Mouse (Mus musculus) heart, postnatal 0 days (tissue): ENCODE measurements at regions not wholly inside any gene's neighbourhood (a gene's known extent, or its start where the extent isn't known, plus 50 kb on each side); places are given as distances from the start of the nearest gene placed in this dataset.

Experiments used
- ATAC-seq: fragments of 200-750 bp; cut with Nextera tagmentation; 2 replicates; pipeline ENCODE4 v1.8.0; 2017; ENCODE audit warnings: low read depth, moderate number of reproducible peaks, moderate library complexity; ENCODE audit not compliant: insufficient read depth
- DNase-seq: peaks from one replicate; pipeline ENCODE4 v3.0.0-alpha.2; 2016; ENCODE audit warnings: low spot score
- H3K27ac ChIP-seq: fragments of 300-500 bp; sonication (generic); 2 replicates; pipeline ENCODE4 v1.5.1; 2014; ENCODE audit warnings: low read depth, mild to moderate bottlenecking
- H3K27me3 ChIP-seq: fragments of 300-500 bp; sonication (generic); 2 replicates; pipeline ENCODE4 v1.6.1; 2014; ENCODE audit warnings: low read length, mixed read lengths; ENCODE audit not compliant: control insufficient read depth, insufficient read depth
- H3K36me3 ChIP-seq: fragments of 300-500 bp; sonication (generic); replicated peaks from 2 replicates; pipeline ENCODE4 v1.6.1; 2014; ENCODE audit warnings: low read length, mixed read lengths; ENCODE audit not compliant: control insufficient read depth, insufficient read depth
- H3K4me1 ChIP-seq: fragments of 300-500 bp; sonication (generic); 2 replicates; pipeline ENCODE4 v1.6.1; 2014; ENCODE audit warnings: antibody characterized with exemption; ENCODE audit not compliant: control insufficient read depth, insufficient read depth
- H3K4me2 ChIP-seq: fragments of 300-500 bp; sonication (generic); 2 replicates; pipeline ENCODE4 v1.6.1; 2014; ENCODE audit warnings: low read depth, mild to moderate bottlenecking, low read length, moderate library complexity
- H3K4me3 ChIP-seq: fragments of 300-500 bp; sonication (generic); 2 replicates; pipeline ENCODE4 v1.5.1; 2014; ENCODE audit warnings: low read depth, low read length
- H3K9ac ChIP-seq: fragments of 300-500 bp; sonication (generic); replicated peaks from 2 replicates; pipeline ENCODE4 v1.6.1; 2014; ENCODE audit warnings: low read depth, low read length, mixed read lengths
- H3K9me3 ChIP-seq: fragments of 300-500 bp; sonication (generic); replicated peaks from 2 replicates; pipeline ENCODE4 v1.6.1; 2016; ENCODE audit warnings: low read length; ENCODE audit not compliant: control insufficient read depth
- CTCF ChIP-seq: IDR thresholded peaks from 2 replicates; pipeline ENCODE4 v1.5.1; 2016; ENCODE audit warnings: antibody characterized with exemption, control low read depth, low read depth
- EP300 ChIP-seq: IDR thresholded peaks from 2 replicates; pipeline ENCODE4 v1.6.1; 2016; ENCODE audit warnings: antibody characterized with exemption, low read depth
- WGBS: fragments of 180-500 bp; shearing (Covaris S2); extraction: QIAGEN DNeasy Blood & Tissue Kit; methylation state at CpG from one replicate; pipeline ENCODE4 v1.1.7; 2014; 5-methylcytosine and 5-hydroxymethylcytosine counted together

DNA sequence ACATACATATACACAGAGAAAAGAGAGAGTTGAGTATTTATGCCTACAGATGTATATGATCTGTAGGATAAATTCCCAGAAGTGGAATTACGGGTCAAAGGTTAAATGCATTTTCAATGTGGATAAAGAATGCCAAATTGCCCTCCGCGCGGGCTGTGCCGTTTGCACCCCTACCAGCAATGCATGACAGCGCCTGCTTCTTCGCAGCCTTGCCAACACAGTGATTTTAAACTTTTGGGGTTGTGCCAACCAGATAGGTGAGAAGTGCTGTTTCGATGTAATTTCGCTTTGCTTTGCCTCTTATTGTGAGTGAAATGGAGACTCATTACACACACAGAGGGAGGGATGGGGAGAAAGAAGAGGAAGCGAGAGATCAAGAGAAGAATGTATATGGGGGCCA lies 142.9 kb upstream of the Cmc1 start:
- H3K27ac ChIP-seq: no peak overlapping the region
- H3K27me3 ChIP-seq: no peaks in the 10 kb centered on the region
- H3K4me2 ChIP-seq: no peak overlapping the region
- no peaks in the 10 kb centered on the region for H3K36me3 ChIP-seq
- 87% methylated on average over 10 of the region's 10 CpGs for WGBS
- no peak overlapping the region for H3K9ac ChIP-seq
- H3K4me1 ChIP-seq: no peaks in the 10 kb centered on the region
- ATAC-seq (no peak), DNase-seq (no peak)
- TF ChIP-seq EP300 (no peak), CTCF (no peak)
- no peak overlapping the region for H3K4me3 ChIP-seq
- H3K9me3 ChIP-seq: no peaks in the 10 kb centered on the region

DNA sequence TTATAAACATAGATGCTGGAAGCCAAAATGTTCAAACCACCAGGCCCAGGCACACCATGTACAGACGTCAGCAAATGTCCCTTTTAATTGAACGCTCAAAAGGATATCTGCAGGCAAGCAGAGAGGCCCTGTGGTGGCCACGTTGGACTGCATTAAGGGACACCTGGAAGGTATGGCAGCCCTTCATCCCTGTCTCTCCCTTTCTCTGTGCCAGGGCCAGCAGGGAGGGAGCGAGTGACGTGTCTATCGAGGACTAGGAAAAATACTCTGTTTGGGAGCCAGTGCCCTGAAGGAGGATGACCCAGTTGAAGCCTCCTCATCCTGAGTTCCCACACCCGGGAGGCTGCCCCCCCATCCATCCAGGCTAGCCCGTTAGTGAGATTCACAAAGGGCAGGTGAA lies 144.0 kb upstream of the Cmc1 start:
- 76% methylated on average over 8 of the region's 8 CpGs for WGBS
- Histone ChIP-seq H3K36me3 (no peaks in the 10 kb centered on the region), H3K4me1 (no peaks in the 10 kb centered on the region), H3K27me3 (no peaks in the 10 kb centered on the region), H3K9ac (no peak overlapping the region), H3K4me2 (no peak overlapping the region), H3K4me3 (no peak overlapping the region), H3K27ac (no peak overlapping the region), H3K9me3 (no peaks in the 10 kb centered on the region)
- DNase-seq (no peak), ATAC-seq (no peak)
- TF ChIP-seq EP300: no peak
- TF ChIP-seq CTCF: no peak

DNA sequence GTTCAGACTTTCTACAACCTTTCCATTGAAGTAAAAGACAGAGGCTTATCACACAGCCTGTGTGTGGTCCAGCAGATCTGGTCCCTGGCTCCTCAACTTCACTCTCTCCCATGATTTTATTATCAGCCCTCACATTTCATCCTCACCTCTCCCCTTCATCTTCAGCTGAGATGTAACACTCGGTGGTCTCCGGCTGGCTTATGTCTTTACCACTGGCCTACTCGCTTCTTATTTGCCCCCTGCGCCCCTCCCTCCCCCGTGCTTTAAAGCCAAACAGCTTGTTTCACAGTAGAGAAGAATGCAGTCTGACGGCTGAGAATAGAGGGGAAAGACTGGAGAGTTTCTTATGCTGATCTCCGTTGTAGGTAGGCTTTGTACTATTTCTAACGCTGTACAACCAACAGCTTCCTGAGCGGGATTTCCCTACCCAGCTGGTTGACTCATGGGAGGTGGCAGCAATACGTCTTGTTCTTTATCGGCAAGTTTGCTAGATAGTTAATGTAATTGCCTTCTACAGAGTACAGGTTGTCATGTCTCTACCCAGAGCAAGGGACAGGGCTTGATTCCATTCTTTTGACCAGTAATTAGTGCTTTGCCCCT lies 152.9 kb upstream of the Cmc1 start:
- Histone ChIP-seq H3K9me3 (no peaks in the 10 kb centered on the region), H3K9ac (no peak overlapping the region), H3K4me1 (no peaks in the 10 kb centered on the region), H3K27me3 (no peaks in the 10 kb centered on the region), H3K4me3 (no peak overlapping the region), H3K36me3 (no peaks in the 10 kb centered on the region), H3K27ac (no peak overlapping the region), H3K4me2 (no peak overlapping the region)
- no peak for DNase-seq
- no peak for TF ChIP-seq CTCF
- no peak for TF ChIP-seq EP300
- 57% methylated on average over 11 of the region's 11 CpGs for WGBS
- ATAC-seq: no peak

DNA sequence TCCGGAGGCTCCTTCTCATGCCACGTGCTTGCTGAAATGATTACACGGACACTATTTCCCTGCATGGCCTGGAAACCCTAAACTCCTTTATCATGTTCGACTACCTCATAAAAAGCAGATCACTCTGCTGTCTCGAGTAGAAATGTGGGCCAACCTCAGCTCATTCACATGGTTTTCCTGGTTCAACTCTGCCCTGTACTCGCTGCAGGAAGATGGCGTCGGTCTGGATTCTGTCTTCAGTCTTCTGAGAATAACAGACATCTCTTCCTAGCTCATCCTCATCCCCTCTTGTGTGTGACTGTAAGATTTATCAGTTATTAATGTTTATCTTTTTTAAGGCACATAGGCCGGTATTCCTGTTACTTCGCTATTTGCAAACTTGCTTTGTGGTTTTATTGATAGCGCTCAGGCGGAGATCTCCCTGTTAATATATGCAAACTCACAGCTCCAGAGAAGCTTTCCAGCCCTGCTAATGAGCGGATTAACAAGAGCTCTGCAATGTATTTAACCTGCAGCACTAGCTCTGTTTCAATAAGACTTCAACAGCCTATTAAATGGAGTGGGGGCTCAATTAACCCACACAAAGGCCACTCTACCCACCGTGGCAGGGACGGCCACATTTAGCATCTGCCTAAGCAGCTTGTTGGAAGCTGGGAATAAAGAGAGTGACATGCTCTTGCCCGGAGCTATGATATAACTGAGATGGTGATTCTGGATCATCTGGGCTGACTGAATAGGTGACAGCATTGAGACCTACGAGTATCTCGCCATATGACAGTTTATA lies 159.5 kb upstream of the Eomes start:
- no peak overlapping the region for H3K4me2 ChIP-seq
- DNase-seq (no peak), ATAC-seq (no peak)
- TF ChIP-seq CTCF (no peak), EP300 (no peak)
- H3K4me3 ChIP-seq: no peak overlapping the region
- no peaks in the 10 kb centered on the region for H3K4me1 ChIP-seq
- H3K9ac ChIP-seq: no peak overlapping the region
- no peak overlapping the region for H3K27ac ChIP-seq
- H3K9me3 ChIP-seq: no peaks in the 10 kb centered on the region
- H3K36me3 ChIP-seq: no peaks in the 10 kb centered on the region
- WGBS: 81% methylated on average over 18 of the region's 18 CpGs
- H3K27me3 ChIP-seq: 0 out of 2 replicates have a peak, but pooled peaks cover 4% of the 10 kb centered on the region

DNA sequence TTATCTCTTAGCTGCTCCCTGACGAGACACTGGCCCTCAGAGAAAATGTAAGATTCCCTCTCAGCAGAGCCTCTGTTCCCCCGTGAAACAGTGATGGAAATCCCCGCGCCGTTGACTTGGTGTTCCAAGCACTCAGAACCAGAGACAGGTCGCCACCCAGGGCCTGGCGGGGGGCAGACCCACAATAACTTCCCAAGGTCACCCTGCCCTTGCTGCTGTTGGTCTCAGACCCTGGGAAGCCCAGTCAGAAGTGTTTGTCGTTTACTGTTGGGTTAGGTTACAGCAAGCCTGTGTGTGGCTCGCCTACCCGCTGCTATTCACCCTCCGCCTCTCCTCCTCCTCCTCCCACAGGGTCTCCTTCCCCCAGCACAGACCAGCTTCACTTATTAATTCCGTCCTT lies 154.2 kb upstream of the Eomes start:
- H3K36me3 ChIP-seq: no peaks in the 10 kb centered on the region
- H3K9ac ChIP-seq: no peak overlapping the region
- ATAC-seq (no peak), DNase-seq (no peak)
- no peak for TF ChIP-seq EP300
- no peaks in the 10 kb centered on the region for H3K4me1 ChIP-seq
- no peak overlapping the region for H3K4me2 ChIP-seq
- H3K4me3 ChIP-seq: no peak overlapping the region
- H3K27me3 ChIP-seq: no peaks in the 10 kb centered on the region
- no peak overlapping the region for H3K27ac ChIP-seq
- WGBS: 43% methylated on average over 12 of the region's 12 CpGs
- no peaks in the 10 kb centered on the region for H3K9me3 ChIP-seq

DNA sequence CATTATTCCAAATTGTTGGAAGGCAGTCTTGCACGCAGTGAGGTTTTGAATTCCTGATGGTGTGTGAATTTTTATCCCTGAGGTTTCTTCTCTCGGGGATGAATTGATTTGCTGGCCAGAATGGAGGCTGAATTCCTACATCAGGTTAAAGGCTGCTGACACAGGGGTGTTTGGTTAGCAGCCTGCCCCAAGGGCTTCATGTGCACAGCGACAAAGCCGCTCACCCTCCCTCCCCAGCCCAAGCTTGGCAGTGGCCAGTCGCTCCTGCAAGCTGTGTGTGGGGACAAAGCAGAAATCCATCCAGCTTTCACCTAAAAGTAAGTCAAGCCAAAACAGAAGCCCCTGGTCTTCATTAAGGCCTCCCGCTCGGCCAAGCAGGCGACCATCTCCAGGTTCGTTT lies 151.4 kb upstream of the Eomes start:
- TF ChIP-seq CTCF: no peak
- TF ChIP-seq EP300: no peak
- Histone ChIP-seq H3K4me2 (no peak overlapping the region), H3K9ac (no peak overlapping the region), H3K9me3 (no peaks in the 10 kb centered on the region), H3K36me3 (no peaks in the 10 kb centered on the region), H3K4me3 (no peak overlapping the region), H3K27me3 (no peaks in the 10 kb centered on the region), H3K27ac (no peak overlapping the region), H3K4me1 (no peaks in the 10 kb centered on the region)
- no peak for DNase-seq
- no peak for ATAC-seq
- WGBS: 54% methylated on average over 9 of the region's 9 CpGs
